ENCODE assay signal across 18 mouse cellular contexts in the genomic region with DNA sequence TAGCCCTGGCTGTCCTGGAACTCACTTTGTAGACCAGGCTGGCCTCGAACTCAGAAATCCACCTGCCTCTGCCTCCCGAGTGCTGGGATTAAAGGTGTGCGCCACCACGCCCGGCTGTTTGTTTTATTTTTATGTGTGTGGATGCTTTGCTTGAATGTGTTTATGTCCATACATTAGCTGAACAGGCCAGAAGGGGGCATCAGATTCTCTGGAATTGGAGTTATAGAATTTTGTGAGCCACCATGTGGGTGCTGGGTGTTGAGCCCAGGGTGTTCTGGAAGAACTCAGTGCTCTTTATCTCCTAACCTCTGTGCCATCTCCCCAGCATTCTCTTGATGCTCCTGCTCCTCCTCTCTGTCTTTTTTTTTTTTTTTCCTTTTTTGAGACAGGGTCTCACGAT. TPM values are rescaled to one million over a fixed set of nuclear protein-coding genes. Genes with fewer than 3 reads are reported as not detected.
A peak's percentile ranks its signal among the peaks of the same experiment; 100 is the strongest.
DNase-seq lines count a peak whose midpoint lies in the region; ATAC-seq and TF ChIP-seq lines count a peak whose summit lies in the region.
"Had no signal": no experiment of that assay in that cellular context is flagged by ENCODE, and none has a peak within 500 bp of the region (broad histone marks: within the 10 kb centered on the region; RNA-seq: fewer than 3 reads in every experiment).

No protein-coding gene starts in this region.

- no peak overlapping the region for H3K4me3 ChIP-seq in intestine, postnatal 0 days (ENCODE audit: low read depth, low read length)
- H3K4me3 ChIP-seq in intestine, embryonic 16.5 days (ENCODE audit: low read length), result no peak overlapping the region
- no peak overlapping the region for H3K4me3 ChIP-seq in thymus, adult 2 months (ENCODE audit: control insufficient read depth, insufficient read depth, low read length)
- H3K4me3 ChIP-seq: embryonic facial prominence, embryonic 13.5 days; hindbrain, embryonic 13.5 days; limb, embryonic 15.5 days; megakaryocyte, embryonic 14.5 days; neural tube, embryonic 12.5 days had no signal

- H3K27me3 ChIP-seq in intestine, postnatal 0 days (replicated peaks; ENCODE audit: control insufficient read depth, insufficient read depth, low read length), result no peaks in the 10 kb centered on the region
- H3K27me3 ChIP-seq in intestine, embryonic 16.5 days (replicated peaks; ENCODE audit: control insufficient read depth, insufficient read depth, low read length), result no peaks in the 10 kb centered on the region
- H3K27me3 ChIP-seq in thymus, adult 2 months (ENCODE audit: control insufficient read depth, insufficient read depth, low read length), result no peaks in the 10 kb centered on the region
- H3K27me3 ChIP-seq: embryonic facial prominence, embryonic 13.5 days; hindbrain, embryonic 13.5 days; limb, embryonic 15.5 days; megakaryocyte, embryonic 14.5 days; neural tube, embryonic 12.5 days had no signal

- H3K9ac ChIP-seq in intestine, postnatal 0 days (ENCODE audit: low read depth, low read length), result no peak overlapping the region
- no peak overlapping the region for H3K9ac ChIP-seq in intestine, embryonic 16.5 days (ENCODE audit: low read depth, low read length)
- H3K9ac ChIP-seq: embryonic facial prominence, embryonic 13.5 days; hindbrain, embryonic 13.5 days; limb, embryonic 15.5 days; neural tube, embryonic 12.5 days had no signal

- no peak overlapping the region for H3K4me2 ChIP-seq in intestine, postnatal 0 days (replicated peaks; ENCODE audit: low read depth)
- H3K4me2 ChIP-seq in intestine, embryonic 16.5 days (ENCODE audit: low read depth, low read length), result no peak overlapping the region
- H3K4me2 ChIP-seq: embryonic facial prominence, embryonic 13.5 days; hindbrain, embryonic 13.5 days; limb, embryonic 15.5 days; neural tube, embryonic 12.5 days had no signal

- no peak overlapping the region for H3K27ac ChIP-seq in intestine, postnatal 0 days (ENCODE audit: low read depth, low read length)
- H3K27ac ChIP-seq in intestine, embryonic 16.5 days (ENCODE audit: low read length), result no peak overlapping the region
- no peak overlapping the region for H3K27ac ChIP-seq in thymus, adult 2 months (ENCODE audit: control insufficient read depth, insufficient read depth, low read length)
- H3K27ac ChIP-seq: embryonic facial prominence, embryonic 13.5 days; hindbrain, embryonic 13.5 days; limb, embryonic 15.5 days; neural tube, embryonic 12.5 days had no signal

- peak; percentile 3 for DNase-seq in thymus, adult 2 months
- no peak for DNase-seq in thymus, postnatal 10 days (ENCODE audit: low spot score in 2 of 2)
- peak; percentile 42 for DNase-seq in ZHBTc4 (ENCODE audit: low read depth, low spot score)
- no peak for DNase-seq in thymus, postnatal 25 days
- DNase-seq: cerebellum, adult 9-10 months; gastrocnemius, postnatal 10 days; kidney, adult 18-20 months; kidney, postnatal 36 days; right cerebral cortex, postnatal 25 days had no signal

- H3K9me3 ChIP-seq in intestine, postnatal 0 days (ENCODE audit: control insufficient read depth), result no peaks in the 10 kb centered on the region
- no peaks in the 10 kb centered on the region for H3K9me3 ChIP-seq in intestine, embryonic 16.5 days (ENCODE audit: control insufficient read depth, low read length)
- H3K9me3 ChIP-seq: embryonic facial prominence, embryonic 13.5 days; hindbrain, embryonic 13.5 days; limb, embryonic 15.5 days; megakaryocyte, embryonic 14.5 days; neural tube, embryonic 12.5 days had no signal

- 84% methylated on average over 5 of the region's 6 CpGs for WGBS in intestine, postnatal 0 days
- 84% methylated on average over 6 of the region's 6 CpGs for WGBS in intestine, embryonic 16.5 days
- WGBS in thymus, adult 2 months, result 97% methylated on average over 6 of the region's 6 CpGs

- no peak for ATAC-seq in intestine, postnatal 0 days
- ATAC-seq in intestine, embryonic 16.5 days, result no peak
- ATAC-seq in monocyte, adult 5-6 weeks (replicated peaks; ENCODE audit: insufficient number of reproducible peaks, low FRiP score, low TSS enrichment, poor library complexity, severe bottlenecking), result no peak

- 0 out of 2 replicates have a peak, but pooled peaks cover 4% of the 10 kb centered on the region for H3K36me3 ChIP-seq in intestine, postnatal 0 days (ENCODE audit: control insufficient read depth, insufficient read depth)
- no peaks in the 10 kb centered on the region for H3K36me3 ChIP-seq in intestine, embryonic 16.5 days (ENCODE audit: control insufficient read depth, insufficient read depth, low read length)
- no peaks in the 10 kb centered on the region for H3K36me3 ChIP-seq in thymus, adult 2 months (ENCODE audit: control insufficient read depth, insufficient read depth, low read length)
- H3K36me3 ChIP-seq: embryonic facial prominence, embryonic 13.5 days; hindbrain, embryonic 13.5 days; limb, embryonic 15.5 days; neural tube, embryonic 12.5 days had no signal

- no peak for TF ChIP-seq POLR2A in thymus, adult 2 months (IDR thresholded peaks at IDR 0.05; ENCODE audit: control insufficient read depth, extremely low read depth, insufficient read depth, low read length, poor library complexity)

- no peaks in the 10 kb centered on the region for H3K4me1 ChIP-seq in intestine, postnatal 0 days (replicated peaks; ENCODE audit: control insufficient read depth, insufficient read depth, low read length)
- H3K4me1 ChIP-seq in intestine, embryonic 16.5 days (ENCODE audit: control insufficient read depth, insufficient read depth, low read length), result no peaks in the 10 kb centered on the region
- H3K4me1 ChIP-seq in thymus, adult 2 months (replicated peaks; ENCODE audit: control insufficient read depth, insufficient read depth, low read length), result no peaks in the 10 kb centered on the region
- H3K4me1 ChIP-seq: embryonic facial prominence, embryonic 13.5 days; hindbrain, embryonic 13.5 days; limb, embryonic 15.5 days; megakaryocyte, embryonic 14.5 days; neural tube, embryonic 12.5 days had no signal

- peak; percentile 38 for TF ChIP-seq CTCF in intestine, postnatal 0 days (IDR thresholded peaks at IDR 0.05; ENCODE audit: low read depth)
- TF ChIP-seq CTCF in thymus, adult 2 months (IDR thresholded peaks at IDR 0.05; ENCODE audit: borderline replicate concordance, control insufficient read depth, extremely low read depth, insufficient read depth, low read length, poor library complexity), result no peak

RNA-seq across cellular contexts. Expression of gene Fam57a, which starts 7.4 kb away (rescaled TPM):
- polyA plus RNA-seq in intestine, postnatal 0 days (2015; fragmentation: Nextera tagmentation; extraction: Ambion mirVana), result 15.5 and 19.9 TPM in 2 replicates
- 104 TPM in 2 replicates for polyA plus RNA-seq in intestine, embryonic 16.5 days (2015; fragmentation: Nextera tagmentation; extraction: Ambion mirVana)
- 17.4 and 19.4 TPM in 2 replicates for polyA plus RNA-seq in thymus, adult 2 months (2012; rRNA removed)
- total RNA-seq in monocyte, adult 5-6 weeks (2017), result 0.85 to 1.8 TPM (median 1.4 TPM) in 3 replicates

RNA-seq across cellular contexts. Expression of gene Vps53, which starts 7.5 kb away (rescaled TPM):
- 43.3 and 44.8 TPM in 2 replicates for polyA plus RNA-seq in intestine, postnatal 0 days (2015; fragmentation: Nextera tagmentation; extraction: Ambion mirVana)
- polyA plus RNA-seq in intestine, embryonic 16.5 days (2015; fragmentation: Nextera tagmentation; extraction: Ambion mirVana), result 55.9 and 61.9 TPM in 2 replicates
- 30.6 and 33.7 TPM in 2 replicates for polyA plus RNA-seq in thymus, adult 2 months (2012; rRNA removed)
- total RNA-seq in monocyte, adult 5-6 weeks (2017), result 39.4 to 43.8 TPM (median 41.9 TPM) in 3 replicates

RNA-seq across cellular contexts. Expression of gene Dbil5, which starts 30.5 kb away (rescaled TPM):
- polyA plus RNA-seq in intestine, postnatal 0 days (2015; fragmentation: Nextera tagmentation; extraction: Ambion mirVana), result 0.65 and 0.86 TPM in 2 replicates
- polyA plus RNA-seq in intestine, embryonic 16.5 days (2015; fragmentation: Nextera tagmentation; extraction: Ambion mirVana), result 0.86 and 1.1 TPM in 2 replicates
- 0.37 and 1.4 TPM in 2 replicates for polyA plus RNA-seq in thymus, adult 2 months (2012; rRNA removed)
- total RNA-seq in monocyte, adult 5-6 weeks (2017), result 0.97 TPM in 1 of 3 replicates, not detected in the others
- total RNA-seq: gastrocnemius, postnatal 10 days; midbrain, postnatal 0 days had no signal

RNA-seq across cellular contexts. Expression of gene Gemin4, which starts 30.6 kb away (rescaled TPM):
- polyA plus RNA-seq in intestine, postnatal 0 days (2015; fragmentation: Nextera tagmentation; extraction: Ambion mirVana), result 5.7 and 7.5 TPM in 2 replicates
- polyA plus RNA-seq in intestine, embryonic 16.5 days (2015; fragmentation: Nextera tagmentation; extraction: Ambion mirVana), result 26.6 and 29.4 TPM in 2 replicates
- 12.6 and 16.4 TPM in 2 replicates for polyA plus RNA-seq in thymus, adult 2 months (2012; rRNA removed)
- 2.3 to 4.5 TPM in 2 of 3 replicates, not detected in the other for total RNA-seq in monocyte, adult 5-6 weeks (2017)

RNA-seq across cellular contexts. Expression of gene Mrm3, which starts 56.6 kb away (rescaled TPM):
- 8.4 and 8.9 TPM in 2 replicates for polyA plus RNA-seq in intestine, postnatal 0 days (2015; fragmentation: Nextera tagmentation; extraction: Ambion mirVana)
- 22.9 and 29.2 TPM in 2 replicates for polyA plus RNA-seq in intestine, embryonic 16.5 days (2015; fragmentation: Nextera tagmentation; extraction: Ambion mirVana)
- polyA plus RNA-seq in thymus, adult 2 months (2012; rRNA removed), result 7.6 and 8.4 TPM in 2 replicates
- 3.2 to 9.7 TPM (median 5.5 TPM) in 3 replicates for total RNA-seq in monocyte, adult 5-6 weeks (2017)

Comparison
In these comparisons a context has a peak if more than half of its experiments do, and no peak if none do; other contexts are left out.
1. DNase-seq: peak in thymus, adult 2 months (single experiment) and ZHBTc4 (single experiment); none in thymus, postnatal 10 days (0 of 2) and thymus, postnatal 25 days (single experiment).